Mouse (Mus musculus) C2C12 (cell line): ENCODE results near the gene Ptprk.

Source experiments
- CEBPB ChIP-seq: IDR thresholded peaks from one replicate; pipeline ENCODE4 v1.6.1; 2011; ENCODE audit warnings: low read depth, mild to moderate bottlenecking, control low read depth, moderate library complexity
- CTCF ChIP-seq: IDR thresholded peaks from one replicate; pipeline ENCODE4 v1.5.1; 2011; ENCODE audit not compliant: control insufficient read depth, insufficient read depth, insufficient read length
- FOSL1 ChIP-seq: IDR thresholded peaks from one replicate; pipeline ENCODE4 v1.8.0; 2011; ENCODE audit warnings: mild to moderate bottlenecking, low read length; ENCODE audit not compliant: poor library complexity, insufficient read depth, severe bottlenecking
- MAX ChIP-seq: IDR thresholded peaks from one replicate; pipeline ENCODE4 v1.6.1; 2011; ENCODE audit warnings: mild to moderate bottlenecking, control low read depth
- MYOD1 ChIP-seq: IDR thresholded peaks from one replicate; pipeline ENCODE4 v1.6.1; 2011; ENCODE audit warnings: low read depth; ENCODE audit not compliant: control insufficient read depth, insufficient read length
- MYOG ChIP-seq: IDR thresholded peaks from one replicate; pipeline ENCODE4 v1.6.1; 2011; ENCODE audit not compliant: control insufficient read depth, insufficient read length; ENCODE audit errors: extremely low read depth
- USF1 ChIP-seq: IDR thresholded peaks from one replicate; pipeline ENCODE4 v1.6.1; 2011; ENCODE audit warnings: low read depth, mild to moderate bottlenecking, control low read depth, moderate library complexity

DNA sequence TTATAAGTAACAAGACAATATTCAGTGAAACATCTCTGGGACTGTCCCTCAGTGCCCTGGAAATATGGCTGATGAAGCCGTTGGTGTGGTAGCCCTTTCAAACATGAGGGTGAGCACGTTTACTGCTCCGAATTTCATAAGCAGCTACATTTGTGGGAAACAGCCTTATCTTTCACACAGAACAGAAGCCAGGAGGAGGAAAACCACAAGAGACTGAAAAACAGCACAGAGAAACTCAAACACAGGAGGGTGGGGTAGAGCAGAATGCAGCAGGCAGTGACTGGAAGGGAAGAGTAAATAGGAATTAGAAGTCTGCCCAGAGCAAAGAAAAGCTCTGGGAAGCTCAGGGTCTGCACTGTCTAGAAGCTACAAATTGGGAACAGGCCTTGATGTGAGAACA lies 443.7 kb downstream of the Ptprk start:
- no peak for TF ChIP-seq CTCF
- TF ChIP-seq MYOD1, result no peak
- TF ChIP-seq MAX, result no peak
- no peak for TF ChIP-seq USF1
- TF ChIP-seq FOSL1, result no peak
- no peak for TF ChIP-seq MYOG
- TF ChIP-seq CEBPB, result no peak
